Mouse (Mus musculus): ENCODE data around the gene Krt13.

GRCm38 (mm10) chr11:100135731-100136130 is 14.4 kb upstream of the Krt13 start, which contains the start of gene Krt15:
- TF ChIP-seq CTCF (IDR thresholded peaks at IDR 0.05; ENCODE audit: low read depth, low read length) = no peak
- TF ChIP-seq POLR2A (IDR thresholded peaks at IDR 0.05; ENCODE audit: insufficient read depth, low read length) = no peak
- no peak for TF ChIP-seq EP300 (IDR thresholded peaks at IDR 0.05; ENCODE audit: insufficient read depth, low read depth, low read length)
